Mouse (Mus musculus): ENCODE measurements around the gene Stac3.

DNA sequence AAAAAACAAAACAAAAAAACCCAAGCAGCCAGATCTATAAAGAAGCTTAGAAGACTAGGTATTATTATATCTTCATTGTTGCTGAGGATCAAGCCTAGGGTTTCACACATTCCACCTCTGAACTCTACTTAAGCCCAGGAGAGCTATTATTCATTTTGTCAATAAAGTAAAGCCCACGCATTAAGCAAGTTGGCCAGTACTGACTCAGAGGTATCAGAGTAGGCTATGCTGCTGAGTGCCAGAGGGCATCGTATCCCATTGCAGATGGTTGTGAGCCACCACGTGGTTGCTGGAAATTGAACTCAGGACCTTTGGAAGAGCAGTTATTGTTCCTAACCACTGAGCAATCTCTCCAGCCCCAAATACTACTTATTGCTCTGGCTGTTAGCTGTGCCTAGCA, 42.4 kb downstream of the Stac3 start:
- no peak for TF ChIP-seq CTCF (IDR thresholded peaks at IDR 0.05; ENCODE audit: low read depth, low read length)
- no peak for TF ChIP-seq POLR2A (IDR thresholded peaks at IDR 0.05; ENCODE audit: extremely low read depth, insufficient read depth, low read length)

All from liver, adult 2 months (tissue).